Comparison of ENCODE assay signal across 23 mouse cellular contexts in genomic region chr7:80573076-80573475, GRCm38 (mm10). TPM values are rescaled to one million over a fixed set of nuclear protein-coding genes. Genes with fewer than 3 reads are reported as not detected.
A peak's percentile ranks its signal among the peaks of the same experiment; 100 is the strongest.
DNase-seq lines count a peak whose midpoint lies in the region; ATAC-seq and TF ChIP-seq lines count a peak whose summit lies in the region.
"Had no signal": no experiment of that assay in that cellular context is flagged by ENCODE, and none has a peak within 500 bp of the region (broad histone marks: within the 10 kb centered on the region; RNA-seq: fewer than 3 reads in every experiment).

No protein-coding gene starts in this region.

- WGBS in forebrain, embryonic 16.5 days: 45% methylated on average over 3 of the region's 3 CpGs
- 64% methylated on average over 3 of the region's 3 CpGs for WGBS in forebrain, embryonic 13.5 days

- no peak for TF ChIP-seq POLR2A in brain, embryonic 14.5 days (IDR thresholded peaks at IDR 0.05; ENCODE audit: borderline replicate concordance, extremely low read depth, insufficient read depth, insufficient read length, poor library complexity, severe bottlenecking)

- H3K36me3 ChIP-seq in forebrain, embryonic 16.5 days (ENCODE audit: control insufficient read depth, insufficient read depth): no peaks in the 10 kb centered on the region
- H3K36me3 ChIP-seq in forebrain, embryonic 13.5 days (ENCODE audit: poor library complexity, severe bottlenecking): no peaks in the 10 kb centered on the region
- H3K36me3 ChIP-seq: forebrain, embryonic 10.5 days; G1E; hindbrain, embryonic 12.5 days; hindbrain, embryonic 15.5 days had no signal

- no peaks in the 10 kb centered on the region for H3K27me3 ChIP-seq in forebrain, embryonic 16.5 days (replicated peaks; ENCODE audit: control insufficient read depth, insufficient read depth, low read length)
- no peaks in the 10 kb centered on the region for H3K27me3 ChIP-seq in forebrain, embryonic 13.5 days
- H3K27me3 ChIP-seq: CH12.LX; hindbrain, embryonic 12.5 days; hindbrain, embryonic 15.5 days had no signal

- no peak overlapping the region for H3K4me2 ChIP-seq in forebrain, embryonic 16.5 days (ENCODE audit: low read length)
- no peak overlapping the region for H3K4me2 ChIP-seq in forebrain, embryonic 13.5 days
- H3K4me2 ChIP-seq: heart, embryonic 11.5 days; hindbrain, embryonic 12.5 days; hindbrain, embryonic 15.5 days had no signal

- H3K27ac ChIP-seq in forebrain, embryonic 16.5 days (ENCODE audit: low read length): no peak overlapping the region
- H3K27ac ChIP-seq in forebrain, embryonic 13.5 days: no peak overlapping the region
- H3K27ac ChIP-seq: forebrain, embryonic 10.5 days; gastrocnemius, adult 2 months; hindbrain, embryonic 12.5 days; hindbrain, embryonic 15.5 days had no signal

- TF ChIP-seq CTCF in brain, embryonic 14.5 days (IDR thresholded peaks at IDR 0.05; ENCODE audit: borderline replicate concordance, extremely low read depth, insufficient read depth, insufficient read length): no peak

- DNase-seq in cerebellum, adult 18-20 months: peak; percentile 25 to 31
- DNase-seq in cerebellum, postnatal 4 days (ENCODE audit: low spot score in 2 of 2): no peak
- DNase-seq in brain, embryonic 14.5 days (ENCODE audit: low read depth): peak; percentile 28
- DNase-seq in layer of hippocampus, postnatal 10 days (ENCODE audit: low spot score in 2 of 2): no peak
- no peak for DNase-seq in thymus, postnatal 25 days
- DNase-seq: adrenal gland, postnatal 10 days; adrenal gland, postnatal 36 days; B cell, adult 2 months; gastrocnemius, adult 2 months; gastrocnemius, postnatal 14 days; heart, adult 11 months; kidney, adult 2 months had no signal

- ATAC-seq in forebrain, embryonic 16.5 days: 0 out of 2 replicates have a peak, but pooled peaks have one; percentile 18
- ATAC-seq in forebrain, embryonic 13.5 days: no peak
- ATAC-seq: forebrain, embryonic 14.5 days; intestine, postnatal 0 days; Patski had no signal

- no peak overlapping the region for H3K4me3 ChIP-seq in forebrain, embryonic 16.5 days (replicated peaks; ENCODE audit: low read length)
- no peak overlapping the region for H3K4me3 ChIP-seq in forebrain, embryonic 13.5 days
- H3K4me3 ChIP-seq: forebrain, embryonic 10.5 days; gastrocnemius, adult 2 months; hindbrain, embryonic 12.5 days; hindbrain, embryonic 15.5 days had no signal

- H3K4me1 ChIP-seq in forebrain, embryonic 16.5 days (replicated peaks; ENCODE audit: control insufficient read depth, insufficient read depth, low read length): peaks cover 5% of the 10 kb centered on the region; the same call in 1 of the 2 replicates
- no peaks in the 10 kb centered on the region for H3K4me1 ChIP-seq in forebrain, embryonic 13.5 days
- H3K4me1 ChIP-seq: forebrain, embryonic 10.5 days had no signal

- H3K9ac ChIP-seq in forebrain, embryonic 16.5 days (replicated peaks; ENCODE audit: low read depth, low read length): no peak overlapping the region
- no peak overlapping the region for H3K9ac ChIP-seq in forebrain, embryonic 13.5 days
- H3K9ac ChIP-seq: hindbrain, embryonic 12.5 days; hindbrain, embryonic 15.5 days had no signal

- no peaks in the 10 kb centered on the region for H3K9me3 ChIP-seq in forebrain, embryonic 16.5 days (ENCODE audit: control insufficient read depth, low read length)
- H3K9me3 ChIP-seq in forebrain, embryonic 13.5 days (replicated peaks): no peaks in the 10 kb centered on the region
- H3K9me3 ChIP-seq: forebrain, embryonic 10.5 days; G1E; hindbrain, embryonic 12.5 days; hindbrain, embryonic 15.5 days had no signal

RNA-seq across cellular contexts. Expression of gene Blm, which starts 38.2 kb away (rescaled TPM):
- polyA plus RNA-seq in forebrain, embryonic 16.5 days (2015; fragmentation: Nextera tagmentation; extraction: Ambion mirVana): 13.5 and 14.8 TPM in 2 replicates
- polyA plus RNA-seq in forebrain, embryonic 13.5 days (2015; fragmentation: Nextera tagmentation; extraction: Ambion mirVana): 23.7 and 26.6 TPM in 2 replicates
- polyA plus RNA-seq in brain, embryonic 14.5 days (2012; rRNA removed): 10.8 and 11.7 TPM in 2 replicates
- total RNA-seq in layer of hippocampus, postnatal 10 days (2021): 1 to 10 TPM; 7.0 to 8.1 TPM

Comparison
In these comparisons a context has a peak if more than half of its experiments do, and no peak if none do; other contexts are left out.
1. DNase-seq: peak in cerebellum, adult 18-20 months (2 of 2) and brain, embryonic 14.5 days (single experiment); none in cerebellum, postnatal 4 days (0 of 2), layer of hippocampus, postnatal 10 days (0 of 2) and thymus, postnatal 25 days (single experiment).